In the genomic region with DNA sequence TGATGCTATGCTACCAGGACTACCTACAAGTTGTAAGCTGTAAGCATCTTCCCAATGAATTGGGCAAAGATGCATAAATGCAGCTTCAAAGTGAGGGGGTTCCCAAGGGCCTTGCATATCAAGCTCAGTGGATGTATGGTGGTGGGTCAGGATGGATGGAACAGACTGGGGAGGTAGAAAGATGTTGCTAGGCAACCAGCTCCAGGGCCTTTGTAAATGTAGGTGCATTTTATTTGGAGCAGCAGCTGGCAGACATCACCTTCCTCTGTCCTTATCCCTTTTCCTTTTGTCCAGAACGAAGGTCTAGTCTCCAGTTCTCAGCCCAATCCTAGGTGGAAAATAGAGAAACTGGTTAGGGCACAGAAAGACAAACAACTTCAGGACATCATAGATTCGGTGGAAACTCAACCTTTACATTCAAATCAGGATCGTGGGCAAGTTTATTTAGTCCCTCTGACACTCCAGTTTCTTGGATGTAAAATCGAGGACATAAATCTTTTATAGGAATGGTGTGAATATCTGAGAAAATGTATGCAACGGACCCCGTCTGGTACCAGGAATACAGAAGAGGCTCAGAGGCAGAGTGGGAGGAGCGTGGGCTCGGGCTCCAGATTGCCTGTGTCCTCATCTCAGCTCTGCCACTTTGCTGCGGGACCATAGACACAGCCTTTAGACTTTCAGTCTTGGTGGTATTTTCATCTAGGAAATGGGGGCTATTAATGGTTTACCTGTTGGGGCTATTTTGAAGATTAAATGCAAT, we compare ENCODE assay signal across 14 mouse cellular contexts. TPM values are rescaled to one million over a fixed set of nuclear protein-coding genes. Genes with fewer than 3 reads are reported as not detected.
DNase-seq lines count a peak whose midpoint lies in the region; ATAC-seq and TF ChIP-seq lines count a peak whose summit lies in the region.
"Had no signal": no experiment of that assay in that cellular context is flagged by ENCODE, and none has a peak within 500 bp of the region (broad histone marks: within the 10 kb centered on the region; RNA-seq: fewer than 3 reads in every experiment).

No protein-coding gene starts in this region.

- no peak overlapping the region for H3K4me2 ChIP-seq in midbrain, embryonic 13.5 days (replicated peaks)
- H3K4me2 ChIP-seq: limb, embryonic 12.5 days had no signal

- H3K4me3 ChIP-seq in layer of hippocampus, adult 2 months, result no peak overlapping the region
- H3K4me3 ChIP-seq in midbrain, embryonic 13.5 days (replicated peaks), result no peak overlapping the region
- H3K4me3 ChIP-seq: limb, embryonic 12.5 days; megakaryocyte, embryonic 14.5 days had no signal

- H3K9ac ChIP-seq in midbrain, embryonic 13.5 days (replicated peaks), result no peak overlapping the region
- H3K9ac ChIP-seq: limb, embryonic 12.5 days had no signal

- DNase-seq in layer of hippocampus, adult 2 months (ENCODE audit: low spot score in 2 of 2), result peak; percentile 13 to 40
- DNase-seq in layer of hippocampus, postnatal 25 days (ENCODE audit: extremely low spot score in 1 of 2, low spot score in 1 of 2), result no peak
- DNase-seq in frontal cortex, postnatal 10 days (ENCODE audit: low spot score in 2 of 2), result peak; percentile 23 to 28
- peak; percentile 42 for DNase-seq in right cerebral cortex, postnatal 14 days
- DNase-seq in MN1 (ENCODE audit: low spot score), result no peak
- no peak for DNase-seq in cerebellum, postnatal 25 days
- no peak for DNase-seq in kidney, adult 9 months
- DNase-seq: cerebellum, adult 18-20 months; kidney, postnatal 10 days; lung, adult 2 months; thymus, postnatal 36 days had no signal

- H3K27ac ChIP-seq in layer of hippocampus, adult 2 months, result no peak overlapping the region
- H3K27ac ChIP-seq in midbrain, embryonic 13.5 days, result peak overlapping the region; percentile 6; the same call in 1 of the 2 replicates
- H3K27ac ChIP-seq: limb, embryonic 12.5 days had no signal

- ATAC-seq in midbrain, embryonic 13.5 days, result peak; percentile 63; the same call in 1 of the 2 replicates

- no peak for TF ChIP-seq CTCF in layer of hippocampus, adult 2 months (conservative IDR thresholded peaks at IDR 0.05)

- peaks cover 9% of the 10 kb centered on the region for H3K4me1 ChIP-seq in midbrain, embryonic 13.5 days (replicated peaks)

- WGBS in midbrain, embryonic 13.5 days, result 72% methylated on average over 9 of the region's 9 CpGs

- H3K9me3 ChIP-seq in midbrain, embryonic 13.5 days, result no peaks in the 10 kb centered on the region; the same call in 1 of the 2 replicates
- H3K9me3 ChIP-seq: limb, embryonic 12.5 days had no signal

- no peaks in the 10 kb centered on the region for H3K27me3 ChIP-seq in midbrain, embryonic 13.5 days
- H3K27me3 ChIP-seq: limb, embryonic 12.5 days had no signal

- H3K36me3 ChIP-seq in midbrain, embryonic 13.5 days, result no peaks in the 10 kb centered on the region
- H3K36me3 ChIP-seq: limb, embryonic 12.5 days had no signal

RNA-seq across cellular contexts. Expression of a gene that starts 29.8 kb away (rescaled TPM):
- total RNA-seq in layer of hippocampus, adult 2 months (2021), result 100 to 1,000 TPM; 476 to 506 TPM
- 100 to 1,000 TPM; 496 to 507 TPM for total RNA-seq in layer of hippocampus, postnatal 25 days (2021)
- polyA plus RNA-seq in midbrain, embryonic 13.5 days (2015; fragmentation: Nextera tagmentation; extraction: Ambion mirVana), result 37.8 and 40.6 TPM in 2 replicates

Comparison
In these comparisons a context has a peak if more than half of its experiments do, and no peak if none do; other contexts are left out.
1. DNase-seq: peak in layer of hippocampus, adult 2 months (2 of 2), frontal cortex, postnatal 10 days (2 of 2) and right cerebral cortex, postnatal 14 days (single experiment); none in layer of hippocampus, postnatal 25 days (0 of 2), MN1 (single experiment), cerebellum, postnatal 25 days (0 of 2) and kidney, adult 9 months (single experiment).